Mouse (Mus musculus) ES-E14 (cell line): Measurements from ENCODE around the gene Fam222b. TPM values are rescaled to one million over a fixed set of nuclear protein-coding genes. Genes with fewer than 3 reads are reported as not detected.
"Not testable (repeated sequence)": the region's sequence is repeated elsewhere in the genome, so short reads cannot be mapped to it uniquely, and the experiment has no call there.

Source experiments
- DNase-seq: peaks from one replicate; pipeline ENCODE4 v3.0.0-alpha.2; 2013; ENCODE audit warnings: low read depth, low spot score
- H3K27ac ChIP-seq: 2 replicates; pipeline ENCODE4 v1.5.1; 2012; ENCODE audit warnings: low read depth, mild to moderate bottlenecking, low read length, moderate library complexity, mixed read lengths; ENCODE audit not compliant: poor library complexity, insufficient read depth, severe bottlenecking
- H3K36me3 ChIP-seq: 2 replicates; pipeline ENCODE4 v1.6.1; 2012; ENCODE audit warnings: mild to moderate bottlenecking, low read length, moderate library complexity, mixed read lengths; ENCODE audit not compliant: control insufficient read depth, poor library complexity, insufficient read depth, severe bottlenecking
- H3K4me1 ChIP-seq, 2 experiments: fragments of 150-350 bp in 1 of 2; sonication (generic) in 1 of 2; 2 replicates each; pipeline ENCODE4 v1.6.1; 2012; ENCODE audit warnings: low read length in 2 of 2, mild to moderate bottlenecking in 1 of 2, mixed read lengths in 1 of 2; ENCODE audit not compliant: control insufficient read depth in 2 of 2, insufficient read depth in 2 of 2, poor library complexity in 1 of 2
- H3K4me3 ChIP-seq, 2 experiments: fragments of 150-350 bp in 1 of 2; sonication (generic) in 1 of 2; 2 replicates each; pipeline ENCODE4 v1.5.1; 2012; ENCODE audit warnings: low read length in 2 of 2, low read depth in 1 of 2, mild to moderate bottlenecking in 1 of 2, mixed read lengths in 1 of 2; ENCODE audit not compliant: insufficient read depth in 1 of 2, poor library complexity in 1 of 2, severe bottlenecking in 1 of 2
- H3K9ac ChIP-seq: 2 replicates; pipeline ENCODE4 v1.6.1; 2012; ENCODE audit warnings: low read depth, mild to moderate bottlenecking, low read length, mixed read lengths; ENCODE audit not compliant: poor library complexity, insufficient read depth, severe bottlenecking
- H3K9me3 ChIP-seq: fragments of 150-350 bp; sonication (generic); 2 replicates; pipeline ENCODE4 v1.6.1; 2012; ENCODE audit warnings: low read depth, mild to moderate bottlenecking, low read length; ENCODE audit not compliant: control insufficient read depth, insufficient read depth
- CHD2 ChIP-seq: IDR thresholded peaks from 2 replicates; pipeline ENCODE4 v1.6.1; 2014; ENCODE audit warnings: mild to moderate bottlenecking, low read depth, low read length, inconsistent platforms
- HCFC1 ChIP-seq: IDR thresholded peaks from 2 replicates; pipeline ENCODE4 v1.6.1; 2012; ENCODE audit warnings: low read length, inconsistent platforms, borderline replicate concordance; ENCODE audit not compliant: insufficient read depth
- MAFK ChIP-seq: IDR thresholded peaks from 2 replicates; pipeline ENCODE4 v1.6.1; 2014; ENCODE audit warnings: mild to moderate bottlenecking, low read depth, low read length, inconsistent platforms; ENCODE audit not compliant: insufficient read depth
- ZC3H11A ChIP-seq: IDR thresholded peaks from 2 replicates; pipeline ENCODE4 v1.6.1; 2012; ENCODE audit warnings: low read depth, mild to moderate bottlenecking, inconsistent platforms, low read length, borderline replicate concordance
- ZNF384 ChIP-seq: IDR thresholded peaks from 2 replicates; pipeline ENCODE4 v1.6.1; 2012; ENCODE audit warnings: low read depth, low read length, inconsistent platforms
- in situ Hi-C, 2 experiments: fragments of 600-800 bp; cut with MboI; formaldehyde crosslinking; loops; one replicate each; pipeline ENCODE4 v1.15.1; 2025; ENCODE audit warnings: low sequenced_read_pairs in 2 of 2, inconsistent platforms in 1 of 2; ENCODE audit not compliant: unreplicated experiment in 2 of 2
- total RNA-seq: library from RNA; depleted of rRNA; stranded (reverse); fragments of 300-350 nt; gene quantifications from 2 replicates; pipeline ENCODE4 v1.2.3, GENCODE M21; 2012

The Fam222b gene
- total RNA-seq, 1 experiment: 11.7 TPM

- no peaks in the 10 kb centered on the region for H3K9me3 ChIP-seq
- H3K4me3 ChIP-seq: no peak overlapping the region
- H3K9ac ChIP-seq: no peak overlapping the region
- in situ Hi-C loops: no loop called here
- no peak overlapping the region for H3K27ac ChIP-seq
- no peak for TF ChIP-seq CHD2
- TF ChIP-seq HCFC1: no peak
- no peak for TF ChIP-seq ZC3H11A
- TF ChIP-seq MAFK: no peak
- no peak for TF ChIP-seq ZNF384
- no peaks in the 10 kb centered on the region; the same call in 1 of the 2 replicates for H3K36me3 ChIP-seq
- H3K4me1 ChIP-seq: peaks cover 10% of the 10 kb centered on the region in 2 experiments
- DNase-seq: no peak
Observed at GRCm38 (mm10) chr11:78133915-78134314, 39.5 kb downstream of the Fam222b start.

GRCm38 (mm10) chr11:78134344-78134743 is 39.9 kb downstream of the Fam222b start:
- Histone ChIP-seq H3K27ac (no peak overlapping the region), H3K4me1 (peaks cover 10% of the 10 kb centered on the region in 2 experiments), H3K9me3 (no peaks in the 10 kb centered on the region), H3K36me3 (no peaks in the 10 kb centered on the region; the same call in 1 of the 2 replicates), H3K9ac (0 out of 2 replicates have a peak overlapping the region, but pooled peaks have one; percentile 33), H3K4me3 (no peak overlapping the region)
- no peak for DNase-seq
- TF ChIP-seq MAFK (no peak), HCFC1 (no peak)
- in situ Hi-C loops: no loop called here

GRCm38 (mm10) chr11:78135314-78135713 is 40.9 kb downstream of the Fam222b start:
- in situ Hi-C loops: not testable (repeated sequence)

GRCm38 (mm10) chr11:78136132-78136531 is 41.7 kb downstream of the Fam222b start:
- H3K4me1 ChIP-seq: peaks cover 8 to 10% of the 10 kb centered on the region in 2 experiments
- no peak for DNase-seq
- H3K36me3 ChIP-seq: no peaks in the 10 kb centered on the region; the same call in 1 of the 2 replicates
- H3K9me3 ChIP-seq: no peaks in the 10 kb centered on the region
- H3K4me3 ChIP-seq: no peak overlapping the region
- no peak overlapping the region for H3K9ac ChIP-seq
- H3K27ac ChIP-seq: no peak overlapping the region
- in situ Hi-C loops: no loop called here
- no peak for TF ChIP-seq ZNF384
- TF ChIP-seq HCFC1: no peak
- no peak for TF ChIP-seq ZC3H11A
- TF ChIP-seq CHD2: no peak
- no peak for TF ChIP-seq MAFK

More at GRCm38 (mm10) chr11:78135314-78135713, 40.9 kb downstream of the Fam222b start:
- H3K9ac ChIP-seq, H3K4me1 ChIP-seq, DNase-seq, H3K36me3 ChIP-seq, H3K9me3 ChIP-seq, H3K4me3 ChIP-seq, H3K27ac ChIP-seq: not testable (repeated sequence)

- Histone ChIP-seq H3K27ac (no peak overlapping the region), H3K9me3 (no peaks in the 10 kb centered on the region), H3K4me1 (peaks cover 8 to 10% of the 10 kb centered on the region in 2 experiments), H3K9ac (no peak overlapping the region), H3K4me3 (no peak overlapping the region), H3K36me3 (peaks cover 4% of the 10 kb centered on the region; the same call in 1 of the 2 replicates)
- no peak for DNase-seq
- in situ Hi-C loops: no loop called here
- no peak for TF ChIP-seq HCFC1
- no peak for TF ChIP-seq ZC3H11A
- TF ChIP-seq ZNF384: no peak
- no peak for TF ChIP-seq MAFK
Observed at GRCm38 (mm10) chr11:78137584-78137983, 43.1 kb downstream of the Fam222b start.
